Mouse (Mus musculus): ENCODE measurements around the gene Ola1. TPM values are rescaled to one million over a fixed set of nuclear protein-coding genes. Genes with fewer than 3 reads are reported as not detected.

The Ola1 gene
- total RNA-seq, 2 experiments from 2014 or later, result 152 to 157 TPM

- ATAC-seq (replicated peaks; ENCODE audit: poor library complexity), result no peak
Observed at GRCm38 (mm10) chr2:73157202-73157601, 61.5 kb downstream of the Ola1 start.

GRCm38 (mm10) chr2:73150526-73150925 lies 68.2 kb downstream of the Ola1 start:
- ATAC-seq (replicated peaks; ENCODE audit: poor library complexity), result no peak

- ATAC-seq (replicated peaks; ENCODE audit: poor library complexity), result peak; percentile 63
Observed at GRCm38 (mm10) chr2:73146111-73146510, 72.6 kb downstream of the Ola1 start.

GRCm38 (mm10) chr2:73143732-73144131 lies 75.0 kb downstream of the Ola1 start:
- no peak for ATAC-seq (replicated peaks; ENCODE audit: poor library complexity)

GRCm38 (mm10) chr2:73142832-73143470 lies 75.8 kb downstream of the Ola1 start:
- ATAC-seq (replicated peaks; ENCODE audit: poor library complexity), result no peak

GRCm38 (mm10) chr2:73132897-73133296 lies 85.8 kb downstream of the Ola1 start:
- peak; percentile 76 for ATAC-seq (replicated peaks; ENCODE audit: poor library complexity)

- no peak for ATAC-seq (replicated peaks; ENCODE audit: poor library complexity)
Observed at GRCm38 (mm10) chr2:73127686-73128085, 91.0 kb downstream of the Ola1 start.

- no peak for ATAC-seq (replicated peaks; ENCODE audit: poor library complexity)
Observed at GRCm38 (mm10) chr2:73118781-73119180, 99.9 kb downstream of the Ola1 start.

- peak; percentile 37 for ATAC-seq (replicated peaks; ENCODE audit: poor library complexity)
Observed at GRCm38 (mm10) chr2:73107089-73107488, 111.6 kb downstream of the Ola1 start.

GRCm38 (mm10) chr2:73096491-73096890 lies 122.2 kb downstream of the Ola1 start:
- no peak for ATAC-seq (replicated peaks; ENCODE audit: poor library complexity)

GRCm38 (mm10) chr2:73095300-73095699 lies 123.4 kb downstream of the Ola1 start:
- no peak for ATAC-seq (replicated peaks; ENCODE audit: poor library complexity)

GRCm38 (mm10) chr2:73093032-73093431 lies 125.7 kb downstream of the Ola1 start:
- ATAC-seq (replicated peaks; ENCODE audit: poor library complexity), result peak; percentile 98

- ATAC-seq (replicated peaks; ENCODE audit: poor library complexity), result no peak
Observed at GRCm38 (mm10) chr2:73091302-73091701, 127.4 kb downstream of the Ola1 start.

- ATAC-seq (replicated peaks; ENCODE audit: poor library complexity), result no peak
Observed at GRCm38 (mm10) chr2:73087641-73088040, 131.1 kb downstream of the Ola1 start.

- peak; percentile 34; the same call in 1 of the 2 replicates for ATAC-seq (replicated peaks; ENCODE audit: poor library complexity)
Observed at GRCm38 (mm10) chr2:73085669-73086304, 132.9 kb downstream of the Ola1 start.

GRCm38 (mm10) chr2:73082476-73082875 lies 136.2 kb downstream of the Ola1 start:
- no peak for ATAC-seq (replicated peaks; ENCODE audit: poor library complexity)

- ATAC-seq (replicated peaks; ENCODE audit: poor library complexity), result no peak
Observed at GRCm38 (mm10) chr2:73081861-73082260, 136.9 kb downstream of the Ola1 start.

GRCm38 (mm10) chr2:73080084-73080483 lies 138.6 kb downstream of the Ola1 start:
- ATAC-seq (replicated peaks; ENCODE audit: poor library complexity), result peak; percentile 69

GRCm38 (mm10) chr2:73079311-73079710 lies 139.4 kb downstream of the Ola1 start:
- no peak for ATAC-seq (replicated peaks; ENCODE audit: poor library complexity)

- ATAC-seq (replicated peaks; ENCODE audit: poor library complexity), result 0 out of 2 replicates have a peak, but pooled peaks have one; percentile 21
Observed at GRCm38 (mm10) chr2:73073811-73074472, 144.8 kb downstream of the Ola1 start.

- no peak for ATAC-seq (replicated peaks; ENCODE audit: poor library complexity)
Observed at GRCm38 (mm10) chr2:73071201-73071600, 147.5 kb downstream of the Ola1 start.

GRCm38 (mm10) chr2:73070449-73071076 lies 148.2 kb downstream of the Ola1 start:
- no peak for ATAC-seq (replicated peaks; ENCODE audit: poor library complexity)

Data from megakaryocyte progenitor cell, adult 5-6 weeks (primary cell).